Mouse (Mus musculus) ES-E14 (cell line): ENCODE measurements around the gene Dpf3. TPM values are rescaled to one million over a fixed set of nuclear protein-coding genes. Genes with fewer than 3 reads are reported as not detected.

Source experiments
- DNase-seq: peaks from one replicate; pipeline ENCODE4 v3.0.0-alpha.2; 2013; ENCODE audit warnings: low read depth, low spot score
- H3K27ac ChIP-seq: 2 replicates; pipeline ENCODE4 v1.5.1; 2012; ENCODE audit warnings: low read depth, mild to moderate bottlenecking, low read length, moderate library complexity, mixed read lengths; ENCODE audit not compliant: poor library complexity, insufficient read depth, severe bottlenecking
- H3K36me3 ChIP-seq: 2 replicates; pipeline ENCODE4 v1.6.1; 2012; ENCODE audit warnings: mild to moderate bottlenecking, low read length, moderate library complexity, mixed read lengths; ENCODE audit not compliant: control insufficient read depth, poor library complexity, insufficient read depth, severe bottlenecking
- H3K4me1 ChIP-seq, 2 experiments: fragments of 150-350 bp in 1 of 2; sonication (generic) in 1 of 2; 2 replicates each; pipeline ENCODE4 v1.6.1; 2012; ENCODE audit warnings: low read length in 2 of 2, mild to moderate bottlenecking in 1 of 2, mixed read lengths in 1 of 2; ENCODE audit not compliant: control insufficient read depth in 2 of 2, insufficient read depth in 2 of 2, poor library complexity in 1 of 2
- H3K4me3 ChIP-seq, 2 experiments: fragments of 150-350 bp in 1 of 2; sonication (generic) in 1 of 2; 2 replicates each; pipeline ENCODE4 v1.5.1; 2012; ENCODE audit warnings: low read length in 2 of 2, low read depth in 1 of 2, mild to moderate bottlenecking in 1 of 2, mixed read lengths in 1 of 2; ENCODE audit not compliant: insufficient read depth in 1 of 2, poor library complexity in 1 of 2, severe bottlenecking in 1 of 2
- H3K9ac ChIP-seq: 2 replicates; pipeline ENCODE4 v1.6.1; 2012; ENCODE audit warnings: low read depth, mild to moderate bottlenecking, low read length, mixed read lengths; ENCODE audit not compliant: poor library complexity, insufficient read depth, severe bottlenecking
- H3K9me3 ChIP-seq: fragments of 150-350 bp; sonication (generic); 2 replicates; pipeline ENCODE4 v1.6.1; 2012; ENCODE audit warnings: low read depth, mild to moderate bottlenecking, low read length; ENCODE audit not compliant: control insufficient read depth, insufficient read depth
- CHD2 ChIP-seq: IDR thresholded peaks from 2 replicates; pipeline ENCODE4 v1.6.1; 2014; ENCODE audit warnings: mild to moderate bottlenecking, low read depth, low read length, inconsistent platforms
- HCFC1 ChIP-seq: IDR thresholded peaks from 2 replicates; pipeline ENCODE4 v1.6.1; 2012; ENCODE audit warnings: low read length, inconsistent platforms, borderline replicate concordance; ENCODE audit not compliant: insufficient read depth
- MAFK ChIP-seq: IDR thresholded peaks from 2 replicates; pipeline ENCODE4 v1.6.1; 2014; ENCODE audit warnings: mild to moderate bottlenecking, low read depth, low read length, inconsistent platforms; ENCODE audit not compliant: insufficient read depth
- ZC3H11A ChIP-seq: IDR thresholded peaks from 2 replicates; pipeline ENCODE4 v1.6.1; 2012; ENCODE audit warnings: low read depth, mild to moderate bottlenecking, inconsistent platforms, low read length, borderline replicate concordance
- ZNF384 ChIP-seq: IDR thresholded peaks from 2 replicates; pipeline ENCODE4 v1.6.1; 2012; ENCODE audit warnings: low read depth, low read length, inconsistent platforms
- in situ Hi-C, 2 experiments: fragments of 600-800 bp; cut with MboI; formaldehyde crosslinking; loops; one replicate each; pipeline ENCODE4 v1.15.1; 2025; ENCODE audit warnings: low sequenced_read_pairs in 2 of 2, inconsistent platforms in 1 of 2; ENCODE audit not compliant: unreplicated experiment in 2 of 2
- total RNA-seq: library from RNA; depleted of rRNA; stranded (reverse); fragments of 300-350 nt; gene quantifications from 2 replicates; pipeline ENCODE4 v1.2.3, GENCODE M21; 2012

Dpf3 gene
- total RNA-seq, 1 experiment: 1.4 TPM

DNA sequence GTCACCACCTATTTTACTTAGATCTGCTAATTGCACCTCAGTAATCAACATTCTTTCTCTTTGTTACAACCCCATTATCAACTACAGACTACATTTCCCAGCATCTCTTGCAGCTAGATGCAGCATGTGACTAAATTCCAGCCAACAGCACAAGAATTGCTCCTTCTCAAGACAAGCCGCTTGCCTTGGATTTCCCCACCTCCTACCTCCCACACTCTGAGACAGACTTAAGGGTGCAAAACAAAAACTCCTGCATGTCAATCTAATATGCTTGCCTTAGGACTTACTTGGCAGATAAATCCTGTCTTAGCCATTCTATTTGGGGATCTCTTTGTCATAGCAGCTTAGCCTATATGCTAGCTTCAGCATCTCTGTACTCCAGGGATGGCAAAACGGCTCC is 43.1 kb downstream of the Dpf3 start:
- in situ Hi-C loops: no loop called here
- Histone ChIP-seq H3K9me3 (no peaks in the 10 kb centered on the region), H3K9ac (no peak overlapping the region), H3K27ac (no peak overlapping the region), H3K4me3 (no peak overlapping the region), H3K4me1 (no peaks in the 10 kb centered on the region), H3K36me3 (no peaks in the 10 kb centered on the region)
- DNase-seq: no peak
- TF ChIP-seq HCFC1 (0 out of 2 replicates have a peak, but pooled peaks have one; percentile 31), ZNF384 (no peak)

DNA sequence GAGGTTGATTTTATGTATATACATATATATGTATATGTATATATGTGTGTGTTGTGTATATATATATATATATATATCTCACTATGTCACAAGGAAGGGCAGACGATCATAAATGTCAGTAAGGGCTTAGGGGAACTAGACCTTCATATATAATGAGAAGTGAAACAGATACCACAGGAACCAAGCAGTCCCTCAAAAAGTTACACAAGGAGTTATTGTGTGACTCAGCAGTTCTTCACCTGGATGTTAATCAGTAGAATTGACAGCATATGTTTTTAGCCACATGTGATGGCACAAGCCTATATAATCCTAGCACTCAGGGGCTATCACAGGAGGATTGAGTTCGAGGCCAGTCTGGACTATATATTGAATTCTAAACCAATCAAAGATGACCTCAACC is 49.5 kb downstream of the Dpf3 start:
- H3K36me3 ChIP-seq: no peaks in the 10 kb centered on the region
- in situ Hi-C loops: no loop called here
- DNase-seq: no peak

DNA sequence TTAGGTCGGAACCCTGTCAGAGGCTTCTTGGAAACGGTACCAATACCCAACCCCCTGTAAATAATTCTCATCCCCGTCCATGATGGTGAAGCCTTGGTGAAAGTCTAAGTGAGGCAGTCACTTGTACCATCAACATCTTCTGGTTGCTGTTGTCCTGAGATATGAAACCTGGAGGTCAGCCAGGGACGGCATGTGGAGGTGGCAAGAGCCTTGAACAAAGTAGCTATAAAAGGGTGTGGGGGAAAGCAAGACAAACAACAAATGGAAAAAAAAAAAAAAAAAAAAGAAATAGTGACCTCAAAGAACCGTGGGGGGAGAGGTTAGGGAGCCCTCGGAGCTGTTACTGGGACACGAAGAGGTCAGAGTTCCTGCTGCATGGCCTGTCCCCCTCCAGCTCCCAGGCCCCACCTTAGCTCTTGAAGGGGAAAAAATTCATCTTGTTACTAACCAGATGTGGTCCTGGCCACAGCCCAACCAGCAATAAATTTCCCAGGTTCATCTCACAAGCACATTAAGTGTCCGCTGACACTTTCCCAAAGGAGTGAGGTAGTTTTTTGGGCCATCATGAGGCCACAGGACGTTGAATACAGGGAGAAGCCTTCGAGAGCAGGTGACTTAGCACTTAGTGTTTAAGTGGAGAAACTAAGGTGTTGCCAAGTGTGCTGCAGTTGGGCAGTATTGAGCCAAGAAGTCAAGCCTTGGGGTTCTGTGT is 53.4 kb downstream of the Dpf3 start:
- no peak for TF ChIP-seq MAFK
- no peak for TF ChIP-seq ZC3H11A
- TF ChIP-seq CHD2: no peak
- TF ChIP-seq ZNF384: no peak
- TF ChIP-seq HCFC1: no peak
- Histone ChIP-seq H3K36me3 (no peaks in the 10 kb centered on the region), H3K9ac (no peak overlapping the region), H3K4me1 (peaks cover 0 to 2% of the 10 kb centered on the region in 2 experiments; a peak in 1 of 4 replicates), H3K27ac (no peak overlapping the region), H3K4me3 (no peak overlapping the region), H3K9me3 (no peaks in the 10 kb centered on the region)
- in situ Hi-C loops: no loop called here
- no peak for DNase-seq

More for the DNA sequence above, 49.5 kb downstream of the Dpf3 start:
- H3K9ac ChIP-seq: no peak overlapping the region
- H3K27ac ChIP-seq: no peak overlapping the region
- TF ChIP-seq HCFC1 (no peak), MAFK (no peak), ZC3H11A (no peak), CHD2 (no peak), ZNF384 (no peak)
- H3K4me1 ChIP-seq: no peaks in the 10 kb centered on the region; a peak in 1 of 4 replicates
- H3K4me3 ChIP-seq: no peak overlapping the region
- no peaks in the 10 kb centered on the region for H3K9me3 ChIP-seq

DNA sequence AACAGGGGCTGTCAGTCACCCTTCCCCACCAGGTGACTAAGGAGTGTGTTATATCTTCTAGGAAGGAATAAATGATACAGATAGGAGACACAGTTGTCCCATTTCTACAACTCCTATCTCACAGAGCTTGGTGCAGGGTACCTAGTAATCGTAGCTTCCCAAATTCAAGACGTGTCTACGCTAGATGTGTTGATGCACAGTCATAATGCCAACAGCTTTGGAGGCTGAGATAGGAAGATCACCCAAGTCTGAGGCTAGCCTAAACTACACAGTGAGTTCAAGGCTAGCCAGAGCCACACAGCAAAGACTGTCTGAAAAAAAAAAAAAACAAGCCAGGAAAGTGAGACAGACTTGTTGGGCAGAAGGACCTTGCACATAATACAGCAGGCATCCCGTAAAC is 54.1 kb downstream of the Dpf3 start:
- Histone ChIP-seq H3K36me3 (no peaks in the 10 kb centered on the region), H3K4me1 (peaks cover 0 to 2% of the 10 kb centered on the region in 2 experiments; a peak in 1 of 4 replicates), H3K27ac (no peak overlapping the region), H3K9ac (no peak overlapping the region), H3K9me3 (no peaks in the 10 kb centered on the region), H3K4me3 (no peak overlapping the region)
- no peak for DNase-seq
- in situ Hi-C loops: no loop called here
- TF ChIP-seq ZNF384 (no peak), ZC3H11A (no peak), HCFC1 (no peak), MAFK (no peak), CHD2 (no peak)

DNA sequence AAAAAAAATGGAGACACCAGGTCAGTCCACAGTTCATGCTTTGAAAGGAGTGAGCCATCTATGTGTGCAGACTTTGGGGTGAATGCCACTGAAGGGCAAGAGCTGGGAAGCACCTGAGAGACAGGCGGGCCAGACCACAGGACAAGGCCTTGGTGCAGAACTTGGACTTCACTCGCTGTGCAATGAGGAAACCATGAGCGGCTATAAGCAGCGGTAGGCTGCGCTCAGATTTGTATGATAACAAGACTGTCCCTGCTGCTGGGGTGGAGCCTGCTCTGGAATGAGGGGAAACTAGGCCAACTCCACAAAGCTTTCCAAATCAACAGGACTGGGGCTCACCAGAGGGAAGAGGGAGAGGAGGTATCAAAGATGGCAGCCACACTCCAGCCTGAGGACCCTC is 57.3 kb downstream of the Dpf3 start:
- in situ Hi-C loops: no loop called here

More for the DNA sequence above, 57.3 kb downstream of the Dpf3 start:
- TF ChIP-seq CHD2 (no peak), ZNF384 (no peak)
- no peaks in the 10 kb centered on the region for H3K36me3 ChIP-seq
- H3K4me3 ChIP-seq: no peak overlapping the region
- H3K4me1 ChIP-seq: peaks cover 0 to 2% of the 10 kb centered on the region in 2 experiments; a peak in 1 of 4 replicates
- H3K9me3 ChIP-seq: no peaks in the 10 kb centered on the region
- DNase-seq: no peak
- H3K9ac ChIP-seq: no peak overlapping the region
- no peak overlapping the region for H3K27ac ChIP-seq
